Mouse (Mus musculus): ENCODE results near the gene Asap2.

DNA sequence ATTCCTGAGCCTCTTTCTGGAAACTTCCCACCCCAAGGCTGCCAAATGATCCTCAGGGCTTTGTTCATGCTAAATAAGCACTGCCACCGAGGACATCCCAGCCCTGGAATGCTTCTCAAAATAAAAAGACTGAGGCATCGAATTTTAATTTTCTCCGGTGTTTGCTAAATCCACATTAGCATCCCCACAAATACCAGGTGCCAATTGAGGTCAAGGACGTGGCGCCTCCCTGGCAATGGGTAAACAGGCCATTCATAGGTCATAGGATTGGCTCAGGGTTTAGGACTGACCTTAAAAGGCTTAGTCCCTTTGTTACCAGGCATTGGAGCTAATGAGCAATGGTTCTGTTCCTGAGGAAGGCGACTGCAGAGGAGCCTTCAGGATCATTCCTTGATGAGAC lies 193.1 kb downstream of the Asap2 start:
- TF ChIP-seq CTCF (IDR thresholded peaks at IDR 0.05; ENCODE audit: borderline replicate concordance, control insufficient read depth, extremely low read depth, insufficient read depth, low read length, poor library complexity), result no peak
- TF ChIP-seq POLR2A (IDR thresholded peaks at IDR 0.05; ENCODE audit: control insufficient read depth, extremely low read depth, insufficient read depth, low read length, poor library complexity), result no peak

All from thymus, adult 2 months (tissue).